Mouse (Mus musculus) ES-Bruce4 (cell line): ENCODE data around the gene Ninl. TPM values are rescaled to one million over a fixed set of nuclear protein-coding genes. Genes with fewer than 3 reads are reported as not detected.

Source experiments
- H3K27ac ChIP-seq: 2 replicates; pipeline ENCODE4 v1.5.1; 2012; ENCODE audit warnings: low read length, inconsistent platforms; ENCODE audit not compliant: insufficient read depth
- H3K27me3 ChIP-seq: 2 replicates; pipeline ENCODE4 v1.6.1; 2012; ENCODE audit warnings: mild to moderate bottlenecking, low read length, inconsistent platforms; ENCODE audit not compliant: control insufficient read depth, poor library complexity, insufficient read depth, severe bottlenecking
- H3K36me3 ChIP-seq: 2 replicates; pipeline ENCODE4 v1.6.1; 2012; ENCODE audit warnings: inconsistent platforms, mild to moderate bottlenecking, low read length, moderate library complexity; ENCODE audit not compliant: control insufficient read depth, poor library complexity, insufficient read depth, severe bottlenecking
- H3K4me1 ChIP-seq: one replicate; pipeline ENCODE4 v1.8.1; 2011; ENCODE audit warnings: low read length; ENCODE audit not compliant: control insufficient read depth, insufficient read depth
- H3K4me3 ChIP-seq: 2 replicates; pipeline ENCODE4 v1.5.1; 2011; ENCODE audit warnings: low read depth, mild to moderate bottlenecking, low read length
- H3K9ac ChIP-seq: 2 replicates; pipeline ENCODE4 v1.6.1; 2012; ENCODE audit warnings: low read depth, mild to moderate bottlenecking, inconsistent platforms; ENCODE audit not compliant: poor library complexity, severe bottlenecking
- H3K9me3 ChIP-seq: replicated peaks from 2 replicates; pipeline ENCODE4 v1.6.1; 2012; ENCODE audit warnings: mild to moderate bottlenecking, low read length, inconsistent platforms; ENCODE audit not compliant: control insufficient read depth, poor library complexity, insufficient read depth, severe bottlenecking
- CTCF ChIP-seq: IDR thresholded peaks from one replicate; pipeline ENCODE4 v1.8.1; 2011; ENCODE audit warnings: low read depth, low read length
- EP300 ChIP-seq: IDR thresholded peaks from 2 replicates; pipeline ENCODE4 v1.6.1; 2011; ENCODE audit warnings: low read depth, low read length; ENCODE audit not compliant: insufficient read depth
- POLR2A ChIP-seq: IDR thresholded peaks from one replicate; pipeline ENCODE4 v1.8.1; 2011; ENCODE audit warnings: low read length; ENCODE audit not compliant: insufficient read depth
- polyA plus RNA-seq: library from polyadenylated mRNA; stranded (reverse); fragments of >200 nt; gene quantifications from 2 replicates; pipeline ENCODE4 v1.2.4, GENCODE M21; 2011; ENCODE audit warnings: low read depth; ENCODE audit not compliant: missing spikeins, insufficient read depth, insufficient read length

Ninl gene
- polyA plus RNA-seq, 1 experiment = 24.7 TPM

- H3K9me3 ChIP-seq = no peaks in the 10 kb centered on the region
- TF ChIP-seq POLR2A = no peak
- TF ChIP-seq EP300 = no peak
- no peak for TF ChIP-seq CTCF
- H3K9ac ChIP-seq = no peak overlapping the region
- no peaks in the 10 kb centered on the region for H3K4me1 ChIP-seq
- H3K27me3 ChIP-seq = no peaks in the 10 kb centered on the region
- no peaks in the 10 kb centered on the region; the same call in 1 of the 2 replicates for H3K36me3 ChIP-seq
- no peak overlapping the region for H3K27ac ChIP-seq
- H3K4me3 ChIP-seq = no peak overlapping the region
These were observed 1.9 kb downstream of the Ninl start for GRCm38 (mm10) chr2:151037292-151037691.

- H3K9me3 ChIP-seq = no peaks in the 10 kb centered on the region
- no peaks in the 10 kb centered on the region for H3K27me3 ChIP-seq
- H3K9ac ChIP-seq = no peak overlapping the region
- no peak overlapping the region for H3K27ac ChIP-seq
- H3K36me3 ChIP-seq = no peaks in the 10 kb centered on the region; the same call in 1 of the 2 replicates
- H3K4me1 ChIP-seq = no peaks in the 10 kb centered on the region
- H3K4me3 ChIP-seq = no peak overlapping the region
- TF ChIP-seq CTCF = no peak
- TF ChIP-seq POLR2A = no peak
- no peak for TF ChIP-seq EP300
These were observed 2.5 kb downstream of the Ninl start for GRCm38 (mm10) chr2:151036721-151037120.

GRCm38 (mm10) chr2:151034435-151034834 is 4.7 kb downstream of the Ninl start:
- no peak overlapping the region for H3K9ac ChIP-seq
- H3K4me1 ChIP-seq = no peaks in the 10 kb centered on the region
- H3K4me3 ChIP-seq = no peak overlapping the region
- no peaks in the 10 kb centered on the region for H3K27me3 ChIP-seq
- no peaks in the 10 kb centered on the region; the same call in 1 of the 2 replicates for H3K36me3 ChIP-seq
- no peak overlapping the region for H3K27ac ChIP-seq
- TF ChIP-seq EP300 = no peak
- no peak for TF ChIP-seq POLR2A
- TF ChIP-seq CTCF = no peak
- no peaks in the 10 kb centered on the region for H3K9me3 ChIP-seq

GRCm38 (mm10) chr2:151021158-151021557 is 18.0 kb downstream of the Ninl start:
- Histone ChIP-seq H3K27ac (no peak overlapping the region), H3K9me3 (no peaks in the 10 kb centered on the region), H3K4me3 (no peak overlapping the region), H3K9ac (no peak overlapping the region), H3K4me1 (no peaks in the 10 kb centered on the region), H3K27me3 (no peaks in the 10 kb centered on the region), H3K36me3 (no peaks in the 10 kb centered on the region)
- TF ChIP-seq POLR2A (no peak), EP300 (no peak), CTCF (no peak)

- Histone ChIP-seq H3K9me3 (no peaks in the 10 kb centered on the region), H3K4me3 (no peak overlapping the region), H3K36me3 (no peaks in the 10 kb centered on the region), H3K27ac (no peak overlapping the region), H3K27me3 (no peaks in the 10 kb centered on the region; the same call in 1 of the 2 replicates), H3K9ac (no peak overlapping the region), H3K4me1 (no peaks in the 10 kb centered on the region)
- TF ChIP-seq CTCF = no peak
- TF ChIP-seq POLR2A = no peak
- no peak for TF ChIP-seq EP300
These were observed 23.9 kb downstream of the Ninl start for GRCm38 (mm10) chr2:151015316-151015715.

GRCm38 (mm10) chr2:151011273-151011672 is 27.9 kb downstream of the Ninl start:
- H3K27me3 ChIP-seq = no peaks in the 10 kb centered on the region; the same call in 1 of the 2 replicates
- H3K9me3 ChIP-seq = no peaks in the 10 kb centered on the region
- TF ChIP-seq CTCF (no peak), POLR2A (no peak), EP300 (no peak)
- no peak overlapping the region for H3K9ac ChIP-seq
- no peaks in the 10 kb centered on the region for H3K4me1 ChIP-seq
- H3K27ac ChIP-seq = no peak overlapping the region
- no peaks in the 10 kb centered on the region for H3K36me3 ChIP-seq
- H3K4me3 ChIP-seq = no peak overlapping the region
